Mouse (Mus musculus) gastrocnemius, postnatal 14 days (tissue): ENCODE data around the gene Cebpb. TPM values are rescaled to one million over a fixed set of nuclear protein-coding genes. Genes with fewer than 3 reads are reported as not detected.

Source experiments
- DNase-seq: peaks from one replicate; pipeline ENCODE4 v3.0.0; 2021; ENCODE audit warnings: mixed read lengths
- intact Hi-C: fragments of 180-260 bp; cut with DNase I; formaldehyde crosslinking; loops from one replicate; pipeline ENCODE4 v1.15.1; 2025; ENCODE audit warnings: low total_unique reads
- total RNA-seq, 2 experiments: library from RNA; stranded (reverse); gene quantifications; 2 replicates each; pipeline ENCODE4 v1.2.3; 2021

The Cebpb gene
- total RNA-seq, 2 experiments from 2014 or later: 66.9 to 120 TPM

DNA sequence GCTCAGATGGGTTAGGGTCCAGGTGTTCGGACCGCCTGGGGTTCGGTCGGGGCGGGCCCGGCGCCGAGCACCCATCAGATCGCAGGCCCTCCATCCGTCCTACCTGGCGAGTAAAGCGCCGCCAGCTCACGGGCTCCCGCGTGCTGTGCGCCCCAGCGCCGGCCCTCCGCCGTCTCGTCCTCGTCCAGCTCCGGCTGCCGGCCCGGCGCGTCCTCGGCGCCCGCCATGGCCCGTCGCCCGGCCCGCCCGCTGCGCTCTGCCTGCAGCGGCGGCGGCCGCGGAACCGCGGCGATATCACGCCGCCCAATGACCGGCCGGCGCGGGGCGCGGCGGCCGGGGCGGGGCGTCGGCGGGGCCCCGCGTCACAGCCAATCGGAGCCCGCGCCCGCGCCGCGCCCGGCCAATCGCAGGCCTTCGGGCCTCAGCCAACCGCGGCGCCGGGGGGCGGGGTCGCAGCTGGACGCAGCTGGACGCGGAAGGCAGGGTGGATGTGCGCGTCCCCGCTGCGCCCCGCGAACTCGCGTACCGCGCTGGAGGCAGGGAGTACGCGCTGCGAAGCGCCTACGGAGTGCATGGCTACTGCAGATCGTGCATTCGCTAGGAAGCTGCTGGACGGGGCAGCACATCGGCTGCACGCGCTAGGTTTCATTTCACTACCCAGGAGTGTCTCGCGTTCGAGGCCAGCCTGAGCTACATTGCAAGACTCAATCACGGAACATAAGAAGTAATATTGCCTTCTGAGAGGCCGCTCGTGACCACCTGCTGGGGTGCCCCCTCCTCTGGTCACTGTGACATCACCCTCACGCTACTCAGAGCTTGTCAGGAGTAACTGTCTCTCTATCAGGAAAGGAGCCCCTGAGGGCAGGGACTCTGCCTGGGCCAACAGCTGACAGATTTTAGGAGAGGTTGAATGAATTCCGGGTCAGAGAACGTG, 27.2 kb upstream of the Cebpb start, which contains the start of gene Gm20431:
Gene Gm20431 (minus strand): TSS at position 227 of the 934 bp plus-strand sequence.
- DNase-seq: peak; percentile 98
- intact Hi-C loops: no loop called here

DNA sequence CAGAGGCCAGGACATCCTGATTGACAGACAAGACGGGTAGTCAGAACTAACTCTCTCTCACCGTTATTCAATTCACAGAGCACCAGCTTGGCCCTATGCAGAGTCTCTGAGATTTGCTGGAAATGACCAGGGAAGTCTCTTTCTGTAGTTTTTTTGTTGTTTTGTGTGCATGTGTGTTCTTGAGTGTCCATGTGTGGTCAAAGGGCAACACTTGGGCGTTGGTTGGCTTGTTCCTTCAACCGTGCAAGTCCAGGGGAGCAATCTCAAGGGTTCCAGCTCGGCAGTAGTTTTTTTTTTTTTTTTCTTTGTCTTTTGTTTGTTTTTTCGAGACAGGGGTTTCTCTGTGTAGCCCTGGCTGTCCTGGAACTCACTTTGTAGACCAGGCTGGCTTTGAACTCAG, 26.0 kb upstream of the Cebpb start:
- no peak for DNase-seq
- intact Hi-C loops: no loop called here

DNA sequence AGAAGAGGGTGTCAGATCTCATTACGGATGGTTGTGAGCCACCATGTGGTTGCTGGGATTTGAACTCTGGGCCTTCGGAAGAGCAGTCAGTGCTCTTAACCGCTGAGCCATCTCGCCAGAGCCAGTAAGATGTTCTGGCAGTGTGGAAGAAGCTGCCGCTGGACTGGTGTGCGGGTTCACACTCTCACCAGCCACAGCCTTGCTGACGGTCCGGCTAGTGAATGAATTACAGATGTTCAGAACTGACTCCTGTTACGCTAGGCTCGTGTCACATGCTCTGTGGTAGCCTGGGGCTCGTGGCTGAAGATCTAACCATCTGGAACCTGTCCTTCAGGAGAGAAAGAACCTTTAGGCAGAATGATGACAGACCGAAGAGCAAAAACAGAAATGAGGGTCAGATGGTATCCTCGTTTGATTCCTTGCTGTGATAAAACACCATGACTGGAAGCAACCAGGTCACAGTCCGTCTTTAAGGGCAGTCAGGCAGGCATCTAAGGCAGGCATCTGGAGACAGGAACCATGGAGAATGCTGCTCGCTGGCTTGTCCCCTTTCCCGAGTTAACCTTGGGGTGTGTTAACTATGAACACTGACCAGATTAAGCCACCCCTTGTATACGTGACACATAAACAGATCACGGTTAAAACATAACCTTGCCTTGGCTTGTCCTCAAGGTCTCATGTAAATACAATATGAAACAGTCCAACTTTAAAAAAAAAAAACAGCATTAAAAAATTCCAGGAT, 22.6 kb upstream of the Cebpb start:
- intact Hi-C loops: no loop called here
- DNase-seq: peak; percentile 1

DNA sequence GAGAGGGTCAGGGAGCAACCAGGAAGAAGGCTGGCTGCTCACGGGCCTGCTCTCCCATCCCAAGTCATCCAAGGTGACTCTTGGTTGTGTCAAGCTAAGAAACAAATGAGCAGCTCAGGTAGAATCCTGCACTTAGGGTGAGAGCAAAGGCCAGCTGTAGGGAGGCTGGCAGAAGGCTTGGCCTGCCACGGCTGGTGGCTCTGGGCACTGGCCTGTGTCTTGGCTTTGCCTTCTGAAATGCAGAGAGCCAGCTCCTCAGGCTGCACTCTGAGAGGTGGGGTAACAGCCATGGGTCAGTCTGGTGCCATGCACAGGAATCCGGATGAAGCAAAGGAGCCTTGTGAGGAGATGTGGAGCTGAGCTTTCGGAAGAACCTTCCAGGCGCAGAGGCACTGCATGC, 20.3 kb upstream of the Cebpb start:
- intact Hi-C loops: no loop called here
- DNase-seq: peak; percentile 10

DNA sequence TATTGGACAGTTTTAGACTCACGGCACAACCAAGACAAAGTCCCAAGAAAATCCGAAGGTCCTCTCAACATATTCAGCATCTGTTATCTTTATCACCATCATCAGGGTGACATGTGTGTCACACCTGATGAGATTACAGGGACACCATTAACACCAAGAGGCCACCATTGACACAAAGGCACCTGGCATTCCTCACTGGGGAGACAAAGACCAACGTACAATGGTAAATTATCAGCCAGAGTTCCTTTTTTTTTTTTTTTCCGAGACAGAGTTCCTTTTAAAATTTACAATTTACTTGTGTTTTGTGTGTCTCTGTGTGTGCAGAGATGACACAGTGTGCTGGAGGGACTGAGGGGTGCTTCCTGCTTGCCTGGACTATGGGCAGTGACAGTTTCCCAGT, 19.3 kb upstream of the Cebpb start:
- intact Hi-C loops: no loop called here
- no peak for DNase-seq

DNA sequence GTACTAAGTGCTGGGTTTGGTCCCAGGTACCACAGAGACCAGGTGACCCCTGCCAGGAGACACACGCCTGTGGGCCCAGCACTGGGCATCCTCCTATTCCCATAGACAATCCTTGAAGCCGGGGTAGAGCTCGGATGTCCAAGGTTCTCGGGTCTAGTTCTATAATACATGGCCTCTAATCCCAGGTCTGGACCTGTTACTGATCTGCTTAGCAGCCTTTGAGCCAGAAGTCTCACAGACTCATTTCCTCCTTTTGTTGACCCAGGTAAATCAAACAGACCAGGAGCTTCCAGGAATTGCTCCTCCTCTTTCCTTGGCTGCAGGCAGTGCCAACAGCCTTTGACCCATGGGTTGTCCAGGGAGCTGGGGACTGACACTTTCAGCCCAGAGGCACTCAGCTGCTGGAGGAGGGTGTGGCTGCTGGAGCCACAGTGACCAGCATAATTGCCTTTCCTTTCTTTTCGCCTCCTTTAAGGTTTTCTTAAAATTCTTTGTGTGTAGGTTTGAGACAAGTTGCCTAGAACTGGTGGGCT, 17.5 kb upstream of the Cebpb start:
- intact Hi-C loops: no loop called here
- peak; percentile 19 for DNase-seq

DNA sequence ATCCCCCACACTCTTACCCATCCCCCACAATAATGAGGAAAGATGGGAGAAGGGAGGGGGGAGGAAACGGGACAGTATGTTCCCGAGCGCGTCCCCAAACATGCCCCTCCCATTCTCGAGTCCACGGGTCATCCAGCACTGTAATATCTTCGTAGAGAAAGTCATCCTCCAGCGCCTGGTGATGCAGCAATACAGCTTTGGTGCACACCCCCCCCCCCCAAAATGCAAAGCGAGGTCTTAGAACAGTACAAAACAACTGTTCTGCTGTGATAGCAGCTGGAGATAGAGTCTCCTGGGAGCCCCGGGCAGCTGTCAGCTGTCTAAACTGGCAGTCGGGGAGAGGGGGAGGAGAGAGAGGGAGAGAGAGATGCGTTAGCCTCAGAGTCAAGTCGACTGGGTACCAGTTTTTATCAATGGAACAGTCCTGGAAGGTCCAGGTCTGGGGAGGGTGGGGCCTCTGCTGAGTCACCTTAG, 16.5 kb upstream of the Cebpb start:
- intact Hi-C loops: no loop called here
- peak; percentile 49 for DNase-seq

DNA sequence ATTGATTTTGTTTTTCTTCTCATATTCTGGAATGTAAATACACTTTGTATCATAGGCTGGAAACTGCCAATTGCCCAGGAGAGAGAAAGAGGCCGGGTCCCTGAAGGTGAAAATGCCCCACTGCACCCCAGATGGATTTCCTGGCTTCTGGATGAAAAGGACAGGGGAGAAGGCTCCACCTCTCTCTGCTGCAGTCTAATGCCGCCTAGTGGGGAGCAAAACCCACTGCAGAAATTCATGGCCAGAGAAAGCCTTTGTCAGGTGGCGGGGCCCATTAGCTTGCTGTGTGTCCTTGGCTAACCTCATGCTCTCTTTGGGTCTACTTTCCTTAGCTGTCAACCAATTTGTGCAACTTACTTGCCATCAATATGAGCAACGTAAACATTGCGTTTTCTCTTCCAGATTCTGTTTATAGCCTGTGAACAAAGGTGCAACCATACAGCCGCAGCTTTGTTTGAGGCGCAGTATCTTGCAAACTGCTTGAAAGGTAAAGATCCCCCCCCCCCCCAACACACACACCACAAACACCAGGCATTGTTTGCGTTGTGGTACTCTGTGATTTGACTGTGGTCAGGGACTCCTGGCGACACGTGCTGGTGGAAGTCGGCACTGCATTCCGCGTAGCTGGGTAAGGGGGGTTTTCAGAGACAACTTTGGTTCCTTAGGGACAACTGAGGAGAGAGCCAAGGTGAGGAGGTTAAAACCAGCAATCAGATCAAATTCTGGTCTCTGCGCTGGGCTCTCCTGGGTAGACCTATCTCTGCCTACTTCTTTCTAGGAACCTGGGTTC, 13.4 kb upstream of the Cebpb start:
- intact Hi-C loops: loop anchor here (5.0 kb wide), 2 partner anchors 33 to 138 kb away; partner anchors contain the start of gene Snai1
- DNase-seq: peak; percentile 36

DNA sequence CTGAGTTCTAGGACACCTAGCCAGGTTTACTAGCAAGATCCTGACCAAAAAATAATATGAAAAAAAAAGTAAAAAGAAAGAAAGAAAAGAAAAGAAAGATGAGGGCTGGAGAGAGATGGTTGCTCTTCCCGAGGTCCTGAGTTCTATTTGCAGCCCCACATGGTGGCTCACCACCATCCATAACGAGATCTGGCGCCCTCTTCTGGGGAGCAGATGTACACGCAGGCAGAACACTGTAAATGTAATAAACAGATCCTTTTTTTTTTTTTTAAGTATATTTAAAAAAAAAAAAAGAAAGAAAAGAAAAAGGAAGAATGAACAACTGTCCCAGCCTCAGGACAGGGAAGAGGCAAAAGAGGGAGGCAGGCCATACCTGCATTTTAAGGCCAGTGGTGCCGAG, 10.1 kb upstream of the Cebpb start:
- no peak for DNase-seq
- intact Hi-C loops: loop anchor here (5.0 kb wide), 2 partner anchors 36 to 141 kb away; partner anchors contain the start of gene Snai1

DNA sequence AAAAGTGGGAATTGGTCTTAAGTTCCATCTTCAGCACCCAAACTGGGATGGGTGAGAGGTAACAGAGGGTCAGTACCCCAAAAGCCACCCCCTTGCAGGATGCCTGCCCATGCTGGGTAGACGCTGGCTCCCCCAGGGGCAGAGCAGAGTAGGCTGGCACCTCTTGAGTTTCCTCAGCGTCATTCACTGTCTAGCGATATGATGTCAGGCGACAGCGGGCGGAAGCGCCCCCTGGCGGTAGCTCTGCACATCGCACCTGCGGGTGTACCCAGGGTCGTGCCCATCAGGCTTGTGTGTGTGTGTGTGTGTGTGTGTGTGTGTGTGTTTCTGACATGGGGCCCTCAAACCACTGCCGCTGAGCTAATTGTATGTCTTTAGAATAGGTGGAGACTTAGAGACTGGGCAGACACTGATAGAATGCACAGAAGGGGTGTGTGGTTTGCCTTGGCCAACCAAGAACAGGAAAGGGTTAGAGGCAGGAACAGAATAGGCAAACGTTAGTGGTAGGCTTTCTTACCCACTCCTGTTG, 8.7 kb upstream of the Cebpb start:
- peak; percentile 83 for DNase-seq
- intact Hi-C loops: loop anchor here (5.0 to 10.0 kb wide), 3 partner anchors 38 to 325 kb away; partner anchors contain the start of gene Snai1

DNA sequence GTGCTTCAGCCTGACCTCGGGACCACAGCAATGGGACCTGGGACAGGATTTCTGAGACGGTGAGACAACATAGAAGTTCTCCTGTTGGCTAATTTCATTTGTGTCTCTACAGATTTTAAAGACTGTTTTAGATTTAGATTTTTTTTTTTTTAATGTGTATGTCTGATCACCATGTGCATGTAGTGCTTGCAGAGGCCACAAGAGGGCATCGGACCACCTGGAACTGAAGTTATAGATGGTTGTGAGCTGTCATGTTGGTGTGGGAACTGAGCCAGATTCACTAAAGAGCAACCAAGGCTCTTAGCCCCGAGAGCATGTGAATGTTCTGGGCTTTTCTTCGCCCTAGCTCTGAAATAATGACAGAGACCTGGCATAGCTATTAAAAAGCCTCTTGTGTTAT, 8.1 kb upstream of the Cebpb start:
- peak; percentile 38 for DNase-seq
- intact Hi-C loops: loop anchor here (10.0 kb wide), 1 partner anchor 324 kb away; no protein-coding TSS in a partner anchor

DNA sequence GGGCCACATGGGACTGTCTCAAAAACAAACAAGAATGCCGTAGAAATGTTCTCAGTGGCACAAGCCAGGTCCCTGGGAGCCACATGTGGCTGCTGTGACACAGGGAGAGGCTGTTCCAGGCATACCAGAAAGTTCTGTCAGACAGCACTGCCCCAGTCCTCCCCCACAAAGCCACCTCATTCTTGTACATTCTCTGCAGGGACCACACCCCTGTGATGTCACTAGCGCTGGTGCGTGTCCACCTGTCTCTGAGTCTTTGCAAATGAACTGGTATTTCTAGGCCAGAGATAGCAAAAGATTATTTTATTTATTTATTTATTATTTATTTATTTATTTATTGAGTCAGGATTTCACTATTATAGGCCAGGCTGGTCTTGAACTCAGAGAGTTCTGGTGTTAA, 5.0 kb upstream of the Cebpb start:
- intact Hi-C loops: loop anchor here (10.0 kb wide), 1 partner anchor 321 kb away; no protein-coding TSS in a partner anchor
- no peak for DNase-seq

DNA sequence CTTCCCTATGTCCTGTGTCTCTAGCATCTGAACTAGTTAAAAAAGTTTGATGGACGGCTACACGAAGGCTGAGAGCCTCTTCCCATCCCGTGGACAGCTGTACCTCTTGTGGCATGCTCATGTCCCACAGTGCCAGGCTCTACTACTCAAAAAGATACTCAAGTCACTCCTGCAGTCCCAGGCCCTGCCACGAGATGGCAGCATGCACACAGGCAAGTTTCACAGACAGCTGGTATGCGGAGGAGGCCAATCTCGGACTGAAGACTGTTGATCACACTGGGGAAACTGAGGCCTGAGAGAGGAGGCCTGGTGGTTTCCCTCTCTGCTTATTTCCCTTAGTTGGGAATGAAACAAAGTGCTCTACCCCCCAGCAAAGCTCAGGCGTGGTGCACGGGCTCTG, 3.6 kb upstream of the Cebpb start:
- intact Hi-C loops: loop anchor here (5.0 to 10.0 kb wide), 2 partner anchors 77 to 320 kb away; no protein-coding TSS in a partner anchor
- peak; percentile 90 for DNase-seq

DNA sequence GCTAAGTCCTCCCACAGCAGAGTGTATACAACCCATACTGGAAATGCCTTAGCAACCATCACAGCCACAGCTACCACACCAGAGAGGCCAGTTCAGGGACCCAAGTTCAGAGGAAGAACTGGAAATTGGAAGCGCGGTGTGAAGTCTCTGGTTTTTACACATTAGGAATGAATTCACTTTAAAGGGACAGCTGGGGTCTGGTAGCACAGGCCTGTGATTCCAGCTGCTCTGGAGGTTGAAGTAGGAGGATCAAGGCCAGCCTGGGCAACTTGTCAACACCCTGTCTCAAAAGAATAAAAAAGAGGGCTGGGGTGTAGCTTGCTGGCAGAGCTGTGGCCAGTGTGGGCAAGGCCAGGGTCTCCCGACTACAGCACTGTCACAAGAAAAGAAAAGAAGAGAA, 2.9 kb upstream of the Cebpb start:
- no peak for DNase-seq
- intact Hi-C loops: loop anchor here (2.0 to 10.0 kb wide), 3 partner anchors 76 to 319 kb away; no protein-coding TSS in a partner anchor

DNA sequence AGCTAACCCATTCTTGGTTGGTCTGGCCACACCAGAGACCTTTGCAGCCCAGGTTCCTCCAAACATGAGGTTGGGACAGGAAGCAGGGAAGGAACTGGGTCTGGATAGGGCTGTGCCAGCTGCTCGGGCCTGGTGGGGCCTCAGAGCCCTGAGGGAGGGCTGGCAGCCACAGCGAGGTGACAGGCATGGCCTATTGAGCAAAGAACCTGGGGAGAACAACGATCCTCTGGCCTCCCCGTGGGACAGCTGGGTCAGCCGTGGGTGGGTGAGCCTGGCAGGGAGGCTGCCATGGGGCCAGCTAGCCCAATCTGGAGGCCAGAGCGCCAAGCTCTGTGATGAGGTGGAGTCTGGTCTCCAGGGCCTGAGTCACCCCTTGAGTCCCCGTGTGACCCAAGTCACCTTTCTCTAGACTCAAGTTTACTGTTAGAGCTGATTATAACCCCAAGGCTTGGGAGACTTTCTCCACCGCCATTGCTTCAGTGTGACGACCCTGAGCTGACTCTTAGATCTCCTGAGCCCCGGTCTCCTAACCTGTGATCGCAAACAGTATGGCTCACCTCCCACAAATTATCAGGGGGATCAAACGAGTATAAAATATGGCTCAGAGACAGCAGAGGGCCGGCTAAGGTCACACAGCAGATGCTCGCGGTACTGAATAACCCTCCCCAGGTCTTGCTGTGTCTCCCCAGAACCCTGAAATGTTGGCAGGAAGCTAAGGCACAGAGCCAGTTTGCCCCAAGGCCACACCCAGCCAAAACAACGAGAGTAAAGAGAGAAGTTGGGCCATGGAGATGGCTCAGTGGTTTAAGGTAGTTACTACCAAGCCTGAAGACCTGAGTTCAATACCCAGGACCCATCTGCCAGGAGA, 2.1 kb upstream of the Cebpb start:
- intact Hi-C loops: loop anchor here (2.0 to 10.0 kb wide), 3 partner anchors 76 to 318 kb away; no protein-coding TSS in a partner anchor
- DNase-seq: no peak

DNA sequence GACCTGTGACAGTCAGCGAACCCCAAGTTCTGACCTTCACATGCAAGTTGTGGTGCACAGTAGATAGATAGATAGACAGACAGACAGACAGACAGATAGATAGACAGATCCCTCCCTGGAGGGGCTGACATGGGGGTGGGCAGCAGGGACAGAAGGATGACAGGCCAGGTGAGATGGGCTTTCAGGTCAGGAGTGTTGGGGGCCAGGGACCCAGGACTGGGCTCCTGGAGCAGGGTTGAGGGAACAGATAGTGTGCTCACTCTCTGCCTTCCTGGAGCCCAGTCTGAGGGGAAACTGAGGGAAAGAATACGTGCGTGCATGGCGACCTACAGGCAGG, 1.5 kb upstream of the Cebpb start:
- intact Hi-C loops: loop anchor here (2.0 to 10.0 kb wide), 3 partner anchors 75 to 318 kb away; no protein-coding TSS in a partner anchor
- no peak for DNase-seq

DNA sequence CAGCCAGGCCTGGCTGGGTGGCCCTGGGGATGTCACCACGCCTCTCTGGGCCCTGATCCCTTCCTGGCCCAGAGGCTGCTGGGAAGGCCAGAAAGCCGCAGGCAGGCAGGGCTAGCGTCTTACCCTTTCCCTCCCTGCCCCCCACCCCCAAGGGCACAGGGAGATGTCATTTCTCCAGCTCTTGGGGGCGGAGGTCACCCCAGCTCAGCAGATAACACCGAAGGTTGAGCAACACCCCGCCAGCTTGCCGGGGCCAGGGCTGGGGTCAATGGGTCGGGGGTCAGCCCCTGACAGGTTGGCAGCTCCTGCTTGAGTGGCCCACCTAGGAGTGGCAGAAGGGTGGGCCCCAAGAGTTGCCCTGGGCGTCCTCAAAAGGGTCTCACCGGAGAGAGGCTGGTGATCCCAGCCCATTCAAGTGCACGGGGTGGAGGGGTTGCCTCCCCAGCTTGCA, 1.0 kb upstream of the Cebpb start:
- DNase-seq: peak; percentile 38
- intact Hi-C loops: loop anchor here (2.0 to 10.0 kb wide), 3 partner anchors 75 to 317 kb away; no protein-coding TSS in a partner anchor

DNA sequence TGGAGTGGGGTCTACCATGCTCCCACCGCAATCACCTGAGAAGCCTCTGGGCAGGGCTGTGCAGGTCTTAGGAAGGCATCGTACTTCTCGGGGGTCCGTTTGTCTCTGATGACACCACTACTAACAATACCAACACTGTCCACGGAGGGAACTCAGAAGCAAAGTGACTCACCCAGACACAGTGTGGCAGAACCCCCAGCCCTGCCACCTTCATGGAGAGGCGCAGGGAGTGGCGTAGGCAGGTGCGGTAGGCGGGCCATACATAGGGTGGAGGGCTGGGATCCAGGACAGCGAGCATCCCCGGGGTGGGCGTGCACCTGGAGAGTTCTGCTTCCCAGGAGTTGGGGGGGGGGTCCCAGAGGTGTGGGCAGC, 603 bp upstream of the Cebpb start:
- intact Hi-C loops: loop anchor here (5.0 to 10.0 kb wide), 2 partner anchors 74 to 317 kb away; no protein-coding TSS in a partner anchor
- no peak for DNase-seq
